Comparison of ENCODE assay signal across 8 mouse cellular contexts in genomic region chr10:127512813-127513212, GRCm38 (mm10). TPM values are rescaled to one million over a fixed set of nuclear protein-coding genes. Genes with fewer than 3 reads are reported as not detected.
DNase-seq lines count a peak whose midpoint lies in the region; ATAC-seq and TF ChIP-seq lines count a peak whose summit lies in the region.

No protein-coding gene starts in this region.

- H3K4me3 ChIP-seq in CH12.LX (replicated peaks in 1 of 3; ENCODE audit: low read depth in 2 of 3, low read length in 2 of 3, poor library complexity in 1 of 3): peak overlapping the region; percentile 55 to 67 (median 59)
- peak overlapping the region; percentile 41 for H3K4me3 ChIP-seq in forebrain, embryonic 12.5 days (replicated peaks)
- peak overlapping the region; percentile 47 for H3K4me3 ChIP-seq in heart, postnatal 0 days (ENCODE audit: low read depth, low read length)
- peak overlapping the region; percentile 49 for H3K4me3 ChIP-seq in liver, embryonic 15.5 days (replicated peaks)
- H3K4me3 ChIP-seq in neural tube, embryonic 11.5 days (ENCODE audit: low read depth, low read length): peak overlapping the region; percentile 30
- peak overlapping the region; percentile 55 for H3K4me3 ChIP-seq in stomach, embryonic 16.5 days (replicated peaks; ENCODE audit: low read length)

- H3K27me3 ChIP-seq in CH12.LX (replicated peaks): peaks cover 17% of the 10 kb centered on the region
- peaks cover 92% of the 10 kb centered on the region for H3K27me3 ChIP-seq in forebrain, embryonic 12.5 days
- peaks cover 62% of the 10 kb centered on the region for H3K27me3 ChIP-seq in heart, postnatal 0 days (ENCODE audit: control insufficient read depth, insufficient read depth, low read length)
- H3K27me3 ChIP-seq in liver, embryonic 15.5 days: peaks cover 89% of the 10 kb centered on the region
- H3K27me3 ChIP-seq in neural tube, embryonic 11.5 days (ENCODE audit: control insufficient read depth, insufficient read depth, low read length): peaks cover 39% of the 10 kb centered on the region
- peaks cover 47% of the 10 kb centered on the region for H3K27me3 ChIP-seq in stomach, embryonic 16.5 days (ENCODE audit: control insufficient read depth, insufficient read depth, low read length)

- no peak; the same call in none of the 2 replicates for TF ChIP-seq EP300 in CH12.LX (IDR thresholded peaks at IDR 0.05; ENCODE audit: low read length)
- TF ChIP-seq EP300 in heart, postnatal 0 days (IDR thresholded peaks at IDR 0.05; ENCODE audit: low read depth): no peak

- dilution Hi-C loops in CH12.LX (cut with MboI; ENCODE audit: extremely low pct_ligation_motif_present, extremely low pct_unique_long_range_greater_than_20kb, low sequenced_read_pairs): no loop called here

- in situ Hi-C loops in CH12.LX (cut with MboI; ENCODE audit: low pct_ligation_motif_present, low pct_unique_long_range_greater_than_20kb, low sequenced_read_pairs): no loop called here

- peak; percentile 90 for DNase-seq in CH12.LX (ENCODE audit: extremely low read depth)
- peak; percentile 86 for DNase-seq in c-Kit-positive CD71-negative TER-119-negative erythroid progenitor cells, embryonic 14.5 days (ENCODE audit: low read depth)
- peak; percentile 82 for DNase-seq in heart, postnatal 0 days (ENCODE audit: low spot score)
- peak; percentile 96 to 97 for DNase-seq in kidney, postnatal 4 days
- peak; percentile 96 for DNase-seq in neural tube, embryonic 11.5 days (ENCODE audit: low spot score)

- TF ChIP-seq POLR2A in CH12.LX (IDR thresholded peaks at IDR 0.05; ENCODE audit: low read depth, low read length): peak; percentile 43; the same call in 1 of the 2 replicates

- TF ChIP-seq CTCF in CH12.LX (conservative IDR thresholded peaks at IDR 0.05 in 1 of 2, IDR thresholded peaks at IDR 0.05 in 1 of 2; ENCODE audit: low read depth in 2 of 2, low read length in 2 of 2): peak; percentile 87 to 100; a peak in 3 of 4 replicates
- peak; percentile 100 for TF ChIP-seq CTCF in heart, postnatal 0 days (IDR thresholded peaks at IDR 0.05; ENCODE audit: low read depth)

- peak overlapping the region; percentile 86 for H3K9ac ChIP-seq in CH12.LX (ENCODE audit: insufficient read depth, low read depth)
- peak overlapping the region; percentile 33; the same call in 1 of the 2 replicates for H3K9ac ChIP-seq in forebrain, embryonic 12.5 days
- no peak overlapping the region for H3K9ac ChIP-seq in heart, postnatal 0 days (replicated peaks; ENCODE audit: low read depth, low read length)
- H3K9ac ChIP-seq in liver, embryonic 15.5 days: peak overlapping the region; percentile 48
- H3K9ac ChIP-seq in neural tube, embryonic 11.5 days (ENCODE audit: low read length): peak overlapping the region; percentile 1; the same call in 1 of the 2 replicates
- H3K9ac ChIP-seq in stomach, embryonic 16.5 days (ENCODE audit: low read length): peak overlapping the region; percentile 64

- H3K4me1 ChIP-seq in CH12.LX (ENCODE audit: control insufficient read depth in 1 of 2, insufficient read depth in 2 of 2): peaks cover 30 to 73% of the 10 kb centered on the region in 2 experiments
- peaks cover 95% of the 10 kb centered on the region for H3K4me1 ChIP-seq in forebrain, embryonic 12.5 days
- peaks cover 36% of the 10 kb centered on the region for H3K4me1 ChIP-seq in heart, postnatal 0 days (ENCODE audit: control insufficient read depth, insufficient read depth)
- peaks cover 82% of the 10 kb centered on the region for H3K4me1 ChIP-seq in liver, embryonic 15.5 days (replicated peaks)
- peaks cover 67% of the 10 kb centered on the region for H3K4me1 ChIP-seq in neural tube, embryonic 11.5 days (ENCODE audit: control insufficient read depth, insufficient read depth, low read length)
- H3K4me1 ChIP-seq in stomach, embryonic 16.5 days (ENCODE audit: control insufficient read depth, insufficient read depth, low read length): peaks cover 73% of the 10 kb centered on the region

- peak overlapping the region; percentile 88 for H3K27ac ChIP-seq in CH12.LX (ENCODE audit: insufficient read depth, low read depth)
- peak overlapping the region; percentile 94 for H3K27ac ChIP-seq in forebrain, embryonic 12.5 days
- no peak overlapping the region for H3K27ac ChIP-seq in heart, postnatal 0 days (ENCODE audit: low read depth)
- H3K27ac ChIP-seq in liver, embryonic 15.5 days (replicated peaks): peak overlapping the region; percentile 55; the same call in 1 of the 2 replicates
- peak overlapping the region; percentile 91 for H3K27ac ChIP-seq in neural tube, embryonic 11.5 days (ENCODE audit: low read depth, low read length)
- H3K27ac ChIP-seq in stomach, embryonic 16.5 days (ENCODE audit: low read length): peak overlapping the region; percentile 32; the same call in 1 of the 2 replicates

- ATAC-seq in forebrain, embryonic 12.5 days (ENCODE audit: low FRiP score): peak; percentile 24
- peak; percentile 68 for ATAC-seq in heart, postnatal 0 days (ENCODE audit: insufficient read depth, low read depth)
- peak; percentile 39 for ATAC-seq in liver, embryonic 15.5 days (ENCODE audit: insufficient read depth)
- ATAC-seq in neural tube, embryonic 11.5 days (ENCODE audit: insufficient read depth, low FRiP score, low TSS enrichment): 0 out of 2 replicates have a peak, but pooled peaks have one; percentile 10
- ATAC-seq in stomach, embryonic 16.5 days (ENCODE audit: insufficient read depth, low FRiP score): peak; percentile 41; the same call in 1 of the 2 replicates

- peak; percentile 80 for TF ChIP-seq RAD21 in CH12.LX (IDR thresholded peaks at IDR 0.05; ENCODE audit: low read depth, low read length)

- H3K9me3 ChIP-seq in CH12.LX (replicated peaks; ENCODE audit: low read length): no peaks in the 10 kb centered on the region
- no peaks in the 10 kb centered on the region for H3K9me3 ChIP-seq in forebrain, embryonic 12.5 days
- H3K9me3 ChIP-seq in heart, postnatal 0 days (replicated peaks; ENCODE audit: control insufficient read depth, low read length): no peaks in the 10 kb centered on the region
- no peaks in the 10 kb centered on the region for H3K9me3 ChIP-seq in liver, embryonic 15.5 days (replicated peaks)
- H3K9me3 ChIP-seq in neural tube, embryonic 11.5 days (ENCODE audit: control insufficient read depth, low read length): no peaks in the 10 kb centered on the region
- no peaks in the 10 kb centered on the region for H3K9me3 ChIP-seq in stomach, embryonic 16.5 days (replicated peaks; ENCODE audit: control insufficient read depth, low read length)

- H3K4me2 ChIP-seq in CH12.LX (ENCODE audit: insufficient read depth, low read depth, poor library complexity, severe bottlenecking): peak overlapping the region; percentile 86
- peak overlapping the region; percentile 76 for H3K4me2 ChIP-seq in forebrain, embryonic 12.5 days
- H3K4me2 ChIP-seq in heart, postnatal 0 days (ENCODE audit: low read depth, low read length): peak overlapping the region; percentile 65
- peak overlapping the region; percentile 77 for H3K4me2 ChIP-seq in liver, embryonic 15.5 days
- peak overlapping the region; percentile 56 for H3K4me2 ChIP-seq in neural tube, embryonic 11.5 days (ENCODE audit: low read depth)
- peak overlapping the region; percentile 91 for H3K4me2 ChIP-seq in stomach, embryonic 16.5 days (ENCODE audit: low read depth, low read length)

- 0% methylated on average over 27 of the region's 27 CpGs for WGBS in forebrain, embryonic 12.5 days
- under 1% methylated on average over 27 of the region's 27 CpGs for WGBS in heart, postnatal 0 days
- WGBS in liver, embryonic 15.5 days (ENCODE audit: insufficient replicate concordance): 0% methylated on average over 27 of the region's 27 CpGs
- WGBS in neural tube, embryonic 11.5 days: 0% methylated on average over 27 of the region's 27 CpGs
- 0% methylated on average over 27 of the region's 27 CpGs for WGBS in stomach, embryonic 16.5 days

- H3K79me2 ChIP-seq in CH12.LX (replicated peaks; ENCODE audit: control insufficient read depth, extremely low read depth, insufficient read depth, poor library complexity, severe bottlenecking): no peaks in the 10 kb centered on the region

- peaks cover 13 to 25% of the 10 kb centered on the region in 2 experiments for H3K36me3 ChIP-seq in CH12.LX (replicated peaks in 1 of 2; ENCODE audit: control insufficient read depth in 1 of 2, insufficient read depth in 1 of 2, low read length in 1 of 2)
- peaks cover 6% of the 10 kb centered on the region for H3K36me3 ChIP-seq in forebrain, embryonic 12.5 days (replicated peaks)
- peaks cover 3% of the 10 kb centered on the region; the same call in 1 of the 2 replicates for H3K36me3 ChIP-seq in heart, postnatal 0 days (replicated peaks; ENCODE audit: control insufficient read depth, insufficient read depth, low read length)
- H3K36me3 ChIP-seq in liver, embryonic 15.5 days (replicated peaks): peaks cover 12% of the 10 kb centered on the region
- no peaks in the 10 kb centered on the region for H3K36me3 ChIP-seq in neural tube, embryonic 11.5 days (ENCODE audit: control insufficient read depth, insufficient read depth, low read length)
- 0 out of 2 replicates have a peak, but pooled peaks cover 3% of the 10 kb centered on the region for H3K36me3 ChIP-seq in stomach, embryonic 16.5 days (ENCODE audit: control insufficient read depth, insufficient read depth, low read length)

RNA-seq across cellular contexts. Expression of gene Ndufa4l2, which starts 2.0 kb away (rescaled TPM):
- 0.47 and 0.80 TPM in 2 replicates for total RNA-seq in CH12.LX (2012; rRNA removed)
- total RNA-seq in CH12.LX (2014; rRNA removed): not detected in 2 replicates
- polyA plus RNA-seq in CH12.LX (2012; ENCODE audit: insufficient read length, low read depth): not detected in 2 replicates
- 5.9 and 9.0 TPM in 2 replicates for polyA plus RNA-seq in forebrain, embryonic 12.5 days (2016; fragmentation: Nextera tagmentation; extraction: Ambion mirVana)
- 43.8 and 68.3 TPM in 2 replicates for total RNA-seq in heart, postnatal 0 days (2014; rRNA removed; ENCODE audit: low replicate concordance)
- polyA plus RNA-seq in heart, postnatal 0 days (2015; fragmentation: Nextera tagmentation; extraction: Ambion mirVana): 46.4 and 47.6 TPM in 2 replicates
- polyA plus RNA-seq in liver, embryonic 15.5 days (2015; fragmentation: Nextera tagmentation; extraction: Ambion mirVana): 20.7 and 42.1 TPM in 2 replicates
- 2.4 and 3.4 TPM in 2 replicates for polyA plus RNA-seq in neural tube, embryonic 11.5 days (2014; fragmentation: Nextera tagmentation; extraction: Ambion mirVana)
- polyA plus RNA-seq in stomach, embryonic 16.5 days (2015; fragmentation: Nextera tagmentation; extraction: Ambion mirVana): 192 and 231 TPM in 2 replicates

RNA-seq across cellular contexts. Expression of gene Shmt2, which starts 9.4 kb away (rescaled TPM):
- total RNA-seq in CH12.LX (2012; rRNA removed): 252 and 317 TPM in 2 replicates
- total RNA-seq in CH12.LX (2014; rRNA removed): 267 and 273 TPM in 2 replicates
- polyA plus RNA-seq in CH12.LX (2012; ENCODE audit: insufficient read length, low read depth): 315 and 353 TPM in 2 replicates
- polyA plus RNA-seq in forebrain, embryonic 12.5 days (2016; fragmentation: Nextera tagmentation; extraction: Ambion mirVana): 103 and 105 TPM in 2 replicates
- total RNA-seq in heart, postnatal 0 days (2014; rRNA removed; ENCODE audit: low replicate concordance): 109 and 161 TPM in 2 replicates
- 47.9 and 51.5 TPM in 2 replicates for polyA plus RNA-seq in heart, postnatal 0 days (2015; fragmentation: Nextera tagmentation; extraction: Ambion mirVana)
- polyA plus RNA-seq in liver, embryonic 15.5 days (2015; fragmentation: Nextera tagmentation; extraction: Ambion mirVana): 138 and 159 TPM in 2 replicates
- polyA plus RNA-seq in neural tube, embryonic 11.5 days (2014; fragmentation: Nextera tagmentation; extraction: Ambion mirVana): 82.1 and 91.5 TPM in 2 replicates
- polyA plus RNA-seq in stomach, embryonic 16.5 days (2015; fragmentation: Nextera tagmentation; extraction: Ambion mirVana): 152 and 163 TPM in 2 replicates

RNA-seq across cellular contexts. Expression of gene Stac3, which starts 11.3 kb away (rescaled TPM):
- 0.08 and 0.42 TPM in 2 replicates for total RNA-seq in CH12.LX (2012; rRNA removed)
- 0.50 TPM in 1 of 2 replicates, not detected in the other for total RNA-seq in CH12.LX (2014; rRNA removed)
- 0.79 and 0.93 TPM in 2 replicates for polyA plus RNA-seq in CH12.LX (2012; ENCODE audit: insufficient read length, low read depth)
- polyA plus RNA-seq in forebrain, embryonic 12.5 days (2016; fragmentation: Nextera tagmentation; extraction: Ambion mirVana): 1.2 and 1.8 TPM in 2 replicates
- total RNA-seq in heart, postnatal 0 days (2014; rRNA removed; ENCODE audit: low replicate concordance): 0.08 TPM in 1 of 2 replicates, not detected in the other
- polyA plus RNA-seq in heart, postnatal 0 days (2015; fragmentation: Nextera tagmentation; extraction: Ambion mirVana): 0.30 TPM in 1 of 2 replicates, not detected in the other
- polyA plus RNA-seq in liver, embryonic 15.5 days (2015; fragmentation: Nextera tagmentation; extraction: Ambion mirVana): 1.0 and 1.2 TPM in 2 replicates
- 0.50 and 0.95 TPM in 2 replicates for polyA plus RNA-seq in neural tube, embryonic 11.5 days (2014; fragmentation: Nextera tagmentation; extraction: Ambion mirVana)
- polyA plus RNA-seq in stomach, embryonic 16.5 days (2015; fragmentation: Nextera tagmentation; extraction: Ambion mirVana): 0.70 and 5.5 TPM in 2 replicates

RNA-seq across cellular contexts. Expression of gene Nxph4, which starts 21.5 kb away (rescaled TPM):
- total RNA-seq in CH12.LX (2012; rRNA removed) (0.13 TPM in 1 of 2 replicates, not detected in the other), CH12.LX (2014; rRNA removed) (not detected in 2 replicates)
- polyA plus RNA-seq in CH12.LX (2012; ENCODE audit: insufficient read length, low read depth): 0.14 and 0.15 TPM in 2 replicates
- 60.0 and 62.4 TPM in 2 replicates for polyA plus RNA-seq in forebrain, embryonic 12.5 days (2016; fragmentation: Nextera tagmentation; extraction: Ambion mirVana)
- not detected in 2 replicates for total RNA-seq in heart, postnatal 0 days (2014; rRNA removed; ENCODE audit: low replicate concordance)
- 0.41 and 0.49 TPM in 2 replicates for polyA plus RNA-seq in heart, postnatal 0 days (2015; fragmentation: Nextera tagmentation; extraction: Ambion mirVana)
- polyA plus RNA-seq in liver, embryonic 15.5 days (2015; fragmentation: Nextera tagmentation; extraction: Ambion mirVana): 0.07 TPM in 1 of 2 replicates, not detected in the other
- polyA plus RNA-seq in neural tube, embryonic 11.5 days (2014; fragmentation: Nextera tagmentation; extraction: Ambion mirVana): 45.7 and 46.8 TPM in 2 replicates
- 3.4 and 4.6 TPM in 2 replicates for polyA plus RNA-seq in stomach, embryonic 16.5 days (2015; fragmentation: Nextera tagmentation; extraction: Ambion mirVana)

Comparison
In these comparisons a context has a peak if more than half of its experiments do, and no peak if none do; other contexts are left out.
1. ATAC-seq: peak in every context shown above with its lines; median percentile 68 in heart, postnatal 0 days; 41 in stomach, embryonic 16.5 days; 39 in liver, embryonic 15.5 days; 24 in forebrain, embryonic 12.5 days; 10 in neural tube, embryonic 11.5 days.